Mouse (Mus musculus) bone marrow macrophage, adult 2 months (primary cell): ENCODE results near the gene Arhgap35.

Experiments used
- CTCF ChIP-seq: IDR thresholded peaks from 2 replicates; pipeline ENCODE4 v1.5.1; 2012; ENCODE audit warnings: low read depth, mild to moderate bottlenecking, low read length, moderate library complexity
- POLR2A ChIP-seq: IDR thresholded peaks from 2 replicates; pipeline ENCODE4 v1.6.1; 2012; ENCODE audit warnings: mild to moderate bottlenecking, low read depth, low read length, borderline replicate concordance

GRCm38 (mm10) chr7:16614171-16614887, 464 bp downstream of the Arhgap35 start:
- no peak for TF ChIP-seq POLR2A
- no peak for TF ChIP-seq CTCF
